Mouse (Mus musculus): ENCODE results near the gene Pld1. TPM values are rescaled to one million over a fixed set of nuclear protein-coding genes. Genes with fewer than 3 reads are reported as not detected.
A peak's percentile ranks its signal among the peaks of the same experiment; 100 is the strongest.

The Pld1 gene
- polyA plus RNA-seq, 1 experiment from 2014 or later, result 5.8 TPM

GRCm38 (mm10) chr3:27987891-27988536 lies 49.5 kb downstream of the Pld1 start:
- peak overlapping the region; percentile 41; the same call in 1 of the 2 replicates for H3K27ac ChIP-seq (replicated peaks)
- ATAC-seq (ENCODE audit: low FRiP score, low TSS enrichment) (no peak), DNase-seq (ENCODE audit: low spot score) (peak; percentile 27)
- WGBS, result 32% methylated on average over 8 of the region's 8 CpGs
- H3K27me3 ChIP-seq (ENCODE audit: control insufficient read depth, insufficient read depth, low read length), result no peaks in the 10 kb centered on the region
- H3K9me3 ChIP-seq (ENCODE audit: control insufficient read depth, low read length), result no peaks in the 10 kb centered on the region
- TF ChIP-seq CTCF (IDR thresholded peaks at IDR 0.05; ENCODE audit: low read depth), result no peak
- TF ChIP-seq EP300 (optimal IDR thresholded peaks at IDR 0.05), result no peak
- no peak overlapping the region for H3K9ac ChIP-seq (ENCODE audit: low read length)
- peaks cover 2% of the 10 kb centered on the region; the same call in 1 of the 2 replicates for H3K4me1 ChIP-seq (replicated peaks; ENCODE audit: control insufficient read depth, insufficient read depth)
- no peak overlapping the region for H3K4me3 ChIP-seq (ENCODE audit: low read depth, low read length)
- no peak overlapping the region for H3K4me2 ChIP-seq (replicated peaks; ENCODE audit: low read depth)
- no peaks in the 10 kb centered on the region for H3K36me3 ChIP-seq (ENCODE audit: control insufficient read depth, insufficient read depth, low read length)

GRCm38 (mm10) chr3:27991100-27991703 lies 52.7 kb downstream of the Pld1 start:
- no peaks in the 10 kb centered on the region for H3K27me3 ChIP-seq (ENCODE audit: control insufficient read depth, insufficient read depth, low read length)
- no peak for TF ChIP-seq EP300 (optimal IDR thresholded peaks at IDR 0.05)
- no peak for TF ChIP-seq CTCF (IDR thresholded peaks at IDR 0.05; ENCODE audit: low read depth)
- DNase-seq (ENCODE audit: low spot score), result no peak
- no peaks in the 10 kb centered on the region for H3K4me1 ChIP-seq (replicated peaks; ENCODE audit: control insufficient read depth, insufficient read depth)
- H3K4me2 ChIP-seq (replicated peaks; ENCODE audit: low read depth), result no peak overlapping the region
- ATAC-seq (ENCODE audit: low FRiP score, low TSS enrichment), result no peak
- no peak overlapping the region for H3K4me3 ChIP-seq (ENCODE audit: low read depth, low read length)
- H3K9me3 ChIP-seq (ENCODE audit: control insufficient read depth, low read length), result no peaks in the 10 kb centered on the region
- whole genome bisulfite sequencing, result 74% methylated on average over 2 of the region's 2 CpGs
- H3K36me3 ChIP-seq (ENCODE audit: control insufficient read depth, insufficient read depth, low read length), result no peaks in the 10 kb centered on the region
- H3K27ac ChIP-seq (replicated peaks), result no peak overlapping the region
- H3K9ac ChIP-seq (ENCODE audit: low read length), result no peak overlapping the region

- H3K4me1 ChIP-seq (replicated peaks; ENCODE audit: control insufficient read depth, insufficient read depth), result no peaks in the 10 kb centered on the region
- no peak overlapping the region for H3K27ac ChIP-seq (replicated peaks)
- TF ChIP-seq CTCF (IDR thresholded peaks at IDR 0.05; ENCODE audit: low read depth) (no peak), EP300 (optimal IDR thresholded peaks at IDR 0.05) (no peak)
- no peak overlapping the region for H3K9ac ChIP-seq (ENCODE audit: low read length)
- H3K27me3 ChIP-seq (ENCODE audit: control insufficient read depth, insufficient read depth, low read length), result no peaks in the 10 kb centered on the region
- H3K4me2 ChIP-seq (replicated peaks; ENCODE audit: low read depth), result no peak overlapping the region
- DNase-seq (ENCODE audit: low spot score), result no peak
- peak; percentile 32; the same call in 1 of the 2 replicates for ATAC-seq (ENCODE audit: low FRiP score, low TSS enrichment)
- no peaks in the 10 kb centered on the region for H3K36me3 ChIP-seq (ENCODE audit: control insufficient read depth, insufficient read depth, low read length)
- H3K4me3 ChIP-seq (ENCODE audit: low read depth, low read length), result no peak overlapping the region
- WGBS, result 83% methylated on average over 8 of the region's 8 CpGs
- no peaks in the 10 kb centered on the region for H3K9me3 ChIP-seq (ENCODE audit: control insufficient read depth, low read length)
These were observed 55.9 kb downstream of the Pld1 start for GRCm38 (mm10) chr3:27994175-27994990.

- Histone ChIP-seq H3K27ac (replicated peaks) (no peak overlapping the region), H3K36me3 (ENCODE audit: control insufficient read depth, insufficient read depth, low read length) (no peaks in the 10 kb centered on the region), H3K9ac (ENCODE audit: low read length) (no peak overlapping the region), H3K4me1 (replicated peaks; ENCODE audit: control insufficient read depth, insufficient read depth) (no peaks in the 10 kb centered on the region), H3K4me3 (ENCODE audit: low read depth, low read length) (no peak overlapping the region), H3K27me3 (ENCODE audit: control insufficient read depth, insufficient read depth, low read length) (no peaks in the 10 kb centered on the region), H3K9me3 (ENCODE audit: control insufficient read depth, low read length) (no peaks in the 10 kb centered on the region), H3K4me2 (replicated peaks; ENCODE audit: low read depth) (no peak overlapping the region)
- DNase-seq (ENCODE audit: low spot score), result peak; percentile 5
- 81% methylated on average over 6 of the region's 6 CpGs for WGBS
- TF ChIP-seq EP300 (optimal IDR thresholded peaks at IDR 0.05) (no peak), CTCF (IDR thresholded peaks at IDR 0.05; ENCODE audit: low read depth) (no peak)
- ATAC-seq (ENCODE audit: low FRiP score, low TSS enrichment), result no peak
These were observed 65.8 kb downstream of the Pld1 start for GRCm38 (mm10) chr3:28004321-28004720.

- no peak for ATAC-seq (ENCODE audit: low FRiP score, low TSS enrichment)
- Histone ChIP-seq H3K36me3 (ENCODE audit: control insufficient read depth, insufficient read depth, low read length) (no peaks in the 10 kb centered on the region), H3K4me3 (ENCODE audit: low read depth, low read length) (no peak overlapping the region), H3K4me2 (replicated peaks; ENCODE audit: low read depth) (no peak overlapping the region), H3K9ac (ENCODE audit: low read length) (no peak overlapping the region), H3K27me3 (ENCODE audit: control insufficient read depth, insufficient read depth, low read length) (no peaks in the 10 kb centered on the region), H3K4me1 (replicated peaks; ENCODE audit: control insufficient read depth, insufficient read depth) (no peaks in the 10 kb centered on the region), H3K27ac (replicated peaks) (no peak overlapping the region), H3K9me3 (ENCODE audit: control insufficient read depth, low read length) (no peaks in the 10 kb centered on the region)
- WGBS, result 83% methylated on average over 11 of the region's 11 CpGs
- TF ChIP-seq EP300 (optimal IDR thresholded peaks at IDR 0.05) (no peak), CTCF (IDR thresholded peaks at IDR 0.05; ENCODE audit: low read depth) (peak; percentile 30)
- peak; percentile 16 for DNase-seq (ENCODE audit: low spot score)
These were observed 69.2 kb downstream of the Pld1 start for GRCm38 (mm10) chr3:28007684-28008083.
